Mouse (Mus musculus) forebrain, embryonic 15.5 days (tissue): ENCODE measurements around the gene Gdf15. TPM values are rescaled to one million over a fixed set of nuclear protein-coding genes. Genes with fewer than 3 reads are reported as not detected.
A peak's percentile ranks its signal among the peaks of the same experiment; 100 is the strongest.

Experiments used
- ATAC-seq: fragments of 200-750 bp; cut with Nextera tagmentation; replicated peaks from 2 replicates; pipeline ENCODE4 v1.8.0; 2017; ENCODE audit warnings: mild to moderate bottlenecking, moderate TSS enrichment, moderate library complexity
- H3K27ac ChIP-seq: fragments of 300-500 bp; sonication (generic); replicated peaks from 2 replicates; pipeline ENCODE4 v1.5.1; 2015; ENCODE audit warnings: mild to moderate bottlenecking, inconsistent platforms
- H3K27me3 ChIP-seq: fragments of 300-500 bp; sonication (generic); 2 replicates; pipeline ENCODE4 v1.6.1; 2015; ENCODE audit warnings: inconsistent platforms
- H3K36me3 ChIP-seq: fragments of 300-500 bp; sonication (generic); 2 replicates; pipeline ENCODE4 v1.6.1; 2015; ENCODE audit warnings: mild to moderate bottlenecking, inconsistent platforms
- H3K4me1 ChIP-seq: fragments of 300-500 bp; sonication (generic); 2 replicates; pipeline ENCODE4 v1.6.1; 2015; ENCODE audit warnings: inconsistent platforms
- H3K4me2 ChIP-seq: fragments of 300-500 bp; sonication (generic); replicated peaks from 2 replicates; pipeline ENCODE4 v1.6.1; 2015; ENCODE audit warnings: mild to moderate bottlenecking, inconsistent platforms
- H3K4me3 ChIP-seq: fragments of 300-500 bp; sonication (generic); 2 replicates; pipeline ENCODE4 v1.5.1; 2015; ENCODE audit warnings: mild to moderate bottlenecking, inconsistent platforms
- H3K9ac ChIP-seq: fragments of 300-500 bp; sonication (generic); replicated peaks from 2 replicates; pipeline ENCODE4 v1.6.1; 2015; ENCODE audit warnings: mild to moderate bottlenecking, inconsistent platforms
- H3K9me3 ChIP-seq: fragments of 300-500 bp; sonication (generic); 2 replicates; pipeline ENCODE4 v1.6.1; 2016; ENCODE audit warnings: inconsistent platforms
- WGBS: fragments of 180-500 bp; shearing (Covaris S2); methylation state at CpG from one replicate; pipeline ENCODE4 v1.1.7; 2015; ENCODE audit warnings: mixed read lengths; 5-methylcytosine and 5-hydroxymethylcytosine counted together
- polyA plus RNA-seq: library from polyadenylated mRNA; unstranded; fragments of >200 nt; fragmentation: Nextera tagmentation; extraction: Ambion mirVana; gene quantifications from 2 replicates; pipeline ENCODE4 v1.2.1, GENCODE M21; 2015

The Gdf15 gene
- polyA plus RNA-seq, 1 experiment from 2014 or later: not detected

- H3K4me1 ChIP-seq: peaks cover 53% of the 10 kb centered on the region
- H3K9ac ChIP-seq: peak overlapping the region; percentile 36
- no peaks in the 10 kb centered on the region for H3K9me3 ChIP-seq
- no peaks in the 10 kb centered on the region for H3K36me3 ChIP-seq
- H3K27ac ChIP-seq: peak overlapping the region; percentile 70
- peaks cover 4% of the 10 kb centered on the region; the same call in 1 of the 2 replicates for H3K27me3 ChIP-seq
- WGBS: under 1% methylated on average over 39 of the region's 39 CpGs
- H3K4me2 ChIP-seq: peak overlapping the region; percentile 63
- peak; percentile 27 for ATAC-seq
- peak overlapping the region; percentile 37 for H3K4me3 ChIP-seq
Observed at GRCm38 (mm10) chr8:70609368-70609848, 22.8 kb downstream of the Gdf15 start.

GRCm38 (mm10) chr8:70608749-70609367, 23.4 kb downstream of the Gdf15 start, which contains the start of gene Ssbp4:
TSS of gene Ssbp4 (minus strand) at chr8:70608872.
- WGBS: 6% methylated on average over 26 of the region's 26 CpGs
- no peak for ATAC-seq
- peaks cover 4% of the 10 kb centered on the region; the same call in 1 of the 2 replicates for H3K27me3 ChIP-seq
- peak within 1 kb of the TSS; percentile 63 for H3K4me2 ChIP-seq
- peak within 1 kb of the TSS; percentile 58 for H3K4me3 ChIP-seq
- no peaks in the 10 kb centered on the region for H3K36me3 ChIP-seq
- H3K4me1 ChIP-seq: peaks cover 53% of the 10 kb centered on the region
- H3K9me3 ChIP-seq: no peaks in the 10 kb centered on the region
- peak within 1 kb of the TSS; percentile 71 for H3K9ac ChIP-seq
- H3K27ac ChIP-seq: peak within 1 kb of the TSS; percentile 70

- no peaks in the 10 kb centered on the region for H3K36me3 ChIP-seq
- H3K4me1 ChIP-seq: peaks cover 53% of the 10 kb centered on the region
- H3K9me3 ChIP-seq: no peaks in the 10 kb centered on the region
- peak overlapping the region; percentile 58 for H3K4me3 ChIP-seq
- H3K9ac ChIP-seq: peak overlapping the region; percentile 71
- peak overlapping the region; percentile 63 for H3K4me2 ChIP-seq
- H3K27me3 ChIP-seq: peaks cover 4% of the 10 kb centered on the region; the same call in 1 of the 2 replicates
- 0 out of 2 replicates have a peak, but pooled peaks have one; percentile 14 for ATAC-seq
- 1% methylated on average over 84 of the region's 84 CpGs for WGBS
- H3K27ac ChIP-seq: peak overlapping the region; percentile 70
Observed at GRCm38 (mm10) chr8:70607898-70608748, 24.1 kb downstream of the Gdf15 start.

- peak overlapping the region; percentile 71 for H3K9ac ChIP-seq
- peak overlapping the region; percentile 63 for H3K4me2 ChIP-seq
- H3K9me3 ChIP-seq: no peaks in the 10 kb centered on the region
- ATAC-seq: no peak
- H3K4me1 ChIP-seq: peaks cover 53% of the 10 kb centered on the region
- peak overlapping the region; percentile 58 for H3K4me3 ChIP-seq
- 21% methylated on average over 6 of the region's 6 CpGs for WGBS
- H3K36me3 ChIP-seq: no peaks in the 10 kb centered on the region
- H3K27ac ChIP-seq: peak overlapping the region; percentile 70; the same call in 1 of the 2 replicates
- H3K27me3 ChIP-seq: peaks cover 4% of the 10 kb centered on the region; the same call in 1 of the 2 replicates
Observed at GRCm38 (mm10) chr8:70607603-70607897, 24.7 kb downstream of the Gdf15 start.

- peaks cover 52% of the 10 kb centered on the region for H3K4me1 ChIP-seq
Observed at GRCm38 (mm10) chr8:70606780-70607602, 25.3 kb downstream of the Gdf15 start.

GRCm38 (mm10) chr8:70605871-70606779, 26.1 kb downstream of the Gdf15 start:
- peak overlapping the region; percentile 63; the same call in 1 of the 2 replicates for H3K4me2 ChIP-seq
- whole genome bisulfite sequencing: 88% methylated on average over 9 of the region's 9 CpGs
- no peak overlapping the region for H3K9ac ChIP-seq
- no peak overlapping the region for H3K4me3 ChIP-seq
- peaks cover 4% of the 10 kb centered on the region; the same call in 1 of the 2 replicates for H3K27me3 ChIP-seq
- ATAC-seq: no peak
- no peaks in the 10 kb centered on the region for H3K36me3 ChIP-seq
- no peak overlapping the region for H3K27ac ChIP-seq
- H3K4me1 ChIP-seq: peaks cover 50% of the 10 kb centered on the region
- no peaks in the 10 kb centered on the region for H3K9me3 ChIP-seq

More at GRCm38 (mm10) chr8:70606780-70607602, 25.3 kb downstream of the Gdf15 start:
- Histone ChIP-seq H3K4me2 (peak overlapping the region; percentile 63), H3K27me3 (peaks cover 4% of the 10 kb centered on the region; the same call in 1 of the 2 replicates), H3K9me3 (no peaks in the 10 kb centered on the region), H3K36me3 (no peaks in the 10 kb centered on the region), H3K9ac (peak overlapping the region; percentile 71), H3K4me3 (peak overlapping the region; percentile 58), H3K27ac (no peak overlapping the region)
- no peak for ATAC-seq
- WGBS: 65% methylated on average over 18 of the region's 18 CpGs

- Histone ChIP-seq H3K9ac (no peak overlapping the region), H3K9me3 (no peaks in the 10 kb centered on the region), H3K27ac (no peak overlapping the region), H3K27me3 (peaks cover 4% of the 10 kb centered on the region; the same call in 1 of the 2 replicates), H3K4me3 (no peak overlapping the region), H3K4me2 (no peak overlapping the region), H3K4me1 (peaks cover 47% of the 10 kb centered on the region), H3K36me3 (no peaks in the 10 kb centered on the region)
- 82% methylated on average over 7 of the region's 7 CpGs for WGBS
- ATAC-seq: no peak
Observed at GRCm38 (mm10) chr8:70604558-70604957, 27.7 kb downstream of the Gdf15 start.

GRCm38 (mm10) chr8:70602139-70602811, 30.0 kb downstream of the Gdf15 start:
- Histone ChIP-seq H3K4me2 (no peak overlapping the region), H3K9ac (no peak overlapping the region), H3K4me1 (peaks cover 48% of the 10 kb centered on the region), H3K36me3 (no peaks in the 10 kb centered on the region), H3K9me3 (no peaks in the 10 kb centered on the region), H3K4me3 (no peak overlapping the region), H3K27ac (no peak overlapping the region), H3K27me3 (no peaks in the 10 kb centered on the region)
- ATAC-seq: no peak
- 94% methylated on average over 13 of the region's 13 CpGs for WGBS

- Histone ChIP-seq H3K27ac (peak overlapping the region; percentile 60), H3K27me3 (no peaks in the 10 kb centered on the region), H3K9me3 (no peaks in the 10 kb centered on the region), H3K9ac (peak overlapping the region; percentile 26; the same call in 1 of the 2 replicates), H3K4me1 (peaks cover 45% of the 10 kb centered on the region), H3K4me2 (peak overlapping the region; percentile 38), H3K36me3 (no peaks in the 10 kb centered on the region), H3K4me3 (peak overlapping the region; percentile 19)
- peak; percentile 32 for ATAC-seq
- 1% methylated on average over 26 of the region's 26 CpGs for WGBS
Observed at GRCm38 (mm10) chr8:70601271-70601649, 31.0 kb downstream of the Gdf15 start.

GRCm38 (mm10) chr8:70600473-70601270, 31.6 kb downstream of the Gdf15 start:
- peaks cover 45% of the 10 kb centered on the region for H3K4me1 ChIP-seq
- ATAC-seq: peak; percentile 3; the same call in 1 of the 2 replicates
- H3K36me3 ChIP-seq: no peaks in the 10 kb centered on the region
- 20% methylated on average over 9 of the region's 10 CpGs for WGBS
- H3K27me3 ChIP-seq: no peaks in the 10 kb centered on the region
- peak overlapping the region; percentile 26 for H3K9ac ChIP-seq
- peak overlapping the region; percentile 19 for H3K4me3 ChIP-seq
- no peaks in the 10 kb centered on the region for H3K9me3 ChIP-seq
- peak overlapping the region; percentile 38 for H3K4me2 ChIP-seq
- peak overlapping the region; percentile 60 for H3K27ac ChIP-seq
